Mouse (Mus musculus): ENCODE measurements around the gene 1700025G04Rik. TPM values are rescaled to one million over a fixed set of nuclear protein-coding genes. Genes with fewer than 3 reads are reported as not detected.
A peak's percentile ranks its signal among the peaks of the same experiment; 100 is the strongest.

1700025G04Rik gene
- total and polyA plus RNA-seq, 3 experiments: 1.5 to 19.5 (median 12.8) TPM

DNA sequence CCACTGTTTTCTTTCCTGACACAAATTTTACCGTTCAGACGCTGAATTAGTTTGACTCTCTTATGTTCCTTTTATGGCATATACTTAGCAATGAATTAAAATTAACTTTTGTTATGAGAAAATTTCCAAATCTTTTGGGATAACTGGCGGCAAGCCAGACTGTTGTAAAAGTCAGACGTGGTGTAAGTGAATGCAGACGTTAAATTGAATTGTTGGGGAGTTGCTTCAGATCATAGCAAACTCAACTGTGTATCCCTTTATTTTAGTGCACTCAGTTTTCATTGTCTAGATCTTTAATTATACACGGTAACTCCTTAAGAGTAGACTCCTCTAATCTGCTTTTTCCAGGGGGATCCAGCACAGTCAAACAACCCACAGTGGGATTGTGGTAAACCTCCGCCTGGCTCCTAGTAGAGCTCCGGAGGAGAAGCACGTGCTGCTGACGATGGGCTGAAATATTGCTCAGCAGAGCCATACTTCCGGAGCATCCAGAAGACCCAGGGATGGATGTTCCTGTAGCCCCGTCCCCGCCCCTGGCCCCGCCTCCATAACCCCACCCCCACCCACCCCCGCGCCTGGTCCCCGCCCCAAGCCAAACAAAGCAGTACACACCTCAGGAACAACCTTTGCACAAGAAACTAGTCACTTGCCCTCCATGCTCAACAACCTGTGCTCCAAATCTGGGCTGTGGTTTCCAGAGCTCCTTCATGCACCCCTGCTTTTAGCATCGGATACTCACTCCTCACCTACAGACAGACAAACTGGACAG lies 65.7 kb downstream of the 1700025G04Rik start:
- no peaks in the 10 kb centered on the region for H3K9me3 ChIP-seq (replicated peaks; ENCODE audit: low read length)
- TF ChIP-seq ETS1 (conservative IDR thresholded peaks at IDR 0.05; ENCODE audit: low read depth, low read length) (no peak), TBP (conservative IDR thresholded peaks at IDR 0.05; ENCODE audit: low read depth, low read length) (no peak), POLR2AphosphoS2 (IDR thresholded peaks at IDR 0.05; ENCODE audit: low read depth, low read length) (no peak), NELFE (IDR thresholded peaks at IDR 0.05; ENCODE audit: low read depth, low read length) (no peak), HCFC1 (IDR thresholded peaks at IDR 0.05; ENCODE audit: low read depth, low read length) (no peak), CHD1 (IDR thresholded peaks at IDR 0.05; ENCODE audit: low read depth, low read length) (no peak), CTCF (conservative IDR thresholded peaks at IDR 0.05 in 1 of 2, IDR thresholded peaks at IDR 0.05 in 1 of 2; ENCODE audit: low read depth in 2 of 2, low read length in 2 of 2) (no peak), MXI1 (IDR thresholded peaks at IDR 0.05; ENCODE audit: low read depth, low read length) (no peak), TCF12 (IDR thresholded peaks at IDR 0.05; ENCODE audit: low read depth, low read length) (no peak), ELF1 (IDR thresholded peaks at IDR 0.05; ENCODE audit: low read depth, low read length) (no peak), PAX5 (IDR thresholded peaks at IDR 0.05; ENCODE audit: low read length) (no peak), JUN (IDR thresholded peaks at IDR 0.05; ENCODE audit: insufficient read depth, low read depth, low read length) (no peak), ZMIZ1 (IDR thresholded peaks at IDR 0.05; ENCODE audit: low read depth, low read length) (no peak)
- in situ Hi-C loops (cut with MboI; ENCODE audit: low pct_ligation_motif_present, low pct_unique_long_range_greater_than_20kb, low sequenced_read_pairs): no loop called here
- DNase-seq (ENCODE audit: extremely low read depth): no peak
- no peaks in the 10 kb centered on the region for H3K36me3 ChIP-seq (replicated peaks in 1 of 2; ENCODE audit: control insufficient read depth in 1 of 2, insufficient read depth in 1 of 2, low read length in 1 of 2)
- H3K9ac ChIP-seq (ENCODE audit: insufficient read depth, low read depth): no peak overlapping the region
- no peak overlapping the region for H3K4me2 ChIP-seq (ENCODE audit: insufficient read depth, low read depth, poor library complexity, severe bottlenecking)
- H3K4me1 ChIP-seq (ENCODE audit: control insufficient read depth in 1 of 2, insufficient read depth in 2 of 2): peaks cover 5 to 38% of the 10 kb centered on the region in 2 experiments
- no peaks in the 10 kb centered on the region for H3K79me2 ChIP-seq (replicated peaks; ENCODE audit: control insufficient read depth, extremely low read depth, insufficient read depth, poor library complexity, severe bottlenecking)
- dilution Hi-C loops (cut with MboI; ENCODE audit: extremely low pct_ligation_motif_present, extremely low pct_unique_long_range_greater_than_20kb, low sequenced_read_pairs): no loop called here
- H3K27ac ChIP-seq (ENCODE audit: insufficient read depth, low read depth): no peak overlapping the region
- no peak overlapping the region for H3K4me3 ChIP-seq (replicated peaks in 1 of 3; ENCODE audit: low read depth in 2 of 3, low read length in 2 of 3, poor library complexity in 1 of 3)
- H3K27me3 ChIP-seq (replicated peaks): no peaks in the 10 kb centered on the region

DNA sequence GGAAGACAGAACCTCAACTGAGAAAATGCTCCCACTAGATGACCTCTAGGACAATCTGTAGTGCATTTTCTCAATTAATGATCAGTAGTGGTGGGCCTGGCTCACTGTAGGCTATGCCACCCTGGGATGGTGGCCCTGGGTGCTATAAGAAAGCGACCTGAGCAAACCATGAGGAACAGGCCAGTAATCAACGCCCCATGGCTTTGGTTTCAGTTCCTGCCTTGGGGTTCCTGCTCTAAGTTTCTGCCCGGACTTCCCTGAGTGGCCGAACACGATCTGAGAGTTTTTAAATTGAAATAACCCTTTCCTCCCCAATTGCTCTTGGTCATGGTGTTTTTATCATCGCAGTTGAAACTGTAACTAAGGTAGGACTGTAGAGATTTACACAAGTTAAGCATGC lies 69.1 kb downstream of the 1700025G04Rik start:
- no peaks in the 10 kb centered on the region for H3K36me3 ChIP-seq (replicated peaks in 1 of 2; ENCODE audit: control insufficient read depth in 1 of 2, insufficient read depth in 1 of 2, low read length in 1 of 2)
- dilution Hi-C loops (cut with MboI; ENCODE audit: extremely low pct_ligation_motif_present, extremely low pct_unique_long_range_greater_than_20kb, low sequenced_read_pairs): no loop called here
- H3K4me3 ChIP-seq (replicated peaks in 1 of 3; ENCODE audit: low read depth in 2 of 3, low read length in 2 of 3, poor library complexity in 1 of 3): no peak overlapping the region
- no peak for TF ChIP-seq EP300 (IDR thresholded peaks at IDR 0.05; ENCODE audit: low read length)
- TF ChIP-seq JUND (conservative IDR thresholded peaks at IDR 0.05; ENCODE audit: low read depth, low read length): no peak
- no peak for TF ChIP-seq GABPA (IDR thresholded peaks at IDR 0.05; ENCODE audit: insufficient replicate concordance, low read depth, low read length)
- no peak for TF ChIP-seq RAD21 (IDR thresholded peaks at IDR 0.05; ENCODE audit: low read depth, low read length)
- peak; percentile 48 for TF ChIP-seq IRF4 (IDR thresholded peaks at IDR 0.05; ENCODE audit: low read depth, low read length)
- no peak for TF ChIP-seq ZNF384 (IDR thresholded peaks at IDR 0.05; ENCODE audit: low read depth, low read length)
- TF ChIP-seq ETS1 (conservative IDR thresholded peaks at IDR 0.05; ENCODE audit: low read depth, low read length): no peak
- no peak for TF ChIP-seq USF1 (IDR thresholded peaks at IDR 0.05; ENCODE audit: low read depth, low read length)
- no peak overlapping the region for H3K9ac ChIP-seq (ENCODE audit: insufficient read depth, low read depth)
- no peaks in the 10 kb centered on the region for H3K79me2 ChIP-seq (replicated peaks; ENCODE audit: control insufficient read depth, extremely low read depth, insufficient read depth, poor library complexity, severe bottlenecking)
- no peak overlapping the region for H3K27ac ChIP-seq (ENCODE audit: insufficient read depth, low read depth)
- in situ Hi-C loops (cut with MboI; ENCODE audit: low pct_ligation_motif_present, low pct_unique_long_range_greater_than_20kb, low sequenced_read_pairs): no loop called here
- H3K9me3 ChIP-seq (replicated peaks; ENCODE audit: low read length): no peaks in the 10 kb centered on the region
- peak; percentile 37 for DNase-seq (ENCODE audit: extremely low read depth)
- peaks cover 6 to 66% of the 10 kb centered on the region in 2 experiments for H3K4me1 ChIP-seq (ENCODE audit: control insufficient read depth in 1 of 2, insufficient read depth in 2 of 2)
- no peaks in the 10 kb centered on the region for H3K27me3 ChIP-seq (replicated peaks)
- no peak overlapping the region for H3K4me2 ChIP-seq (ENCODE audit: insufficient read depth, low read depth, poor library complexity, severe bottlenecking)
